Mouse (Mus musculus) hindbrain, embryonic 14.5 days (tissue): ENCODE measurements around the gene Rgs11. TPM values are rescaled to one million over a fixed set of nuclear protein-coding genes. Genes with fewer than 3 reads are reported as not detected.

Source experiments
- ATAC-seq: fragments of 200-750 bp; cut with Nextera tagmentation; 2 replicates; pipeline ENCODE4 v1.8.0; 2017; ENCODE audit warnings: moderate number of reproducible peaks, mild to moderate bottlenecking, moderate TSS enrichment, moderate library complexity; ENCODE audit not compliant: low FRiP score
- DNase-seq: peaks from one replicate; pipeline ENCODE4 v3.0.0-alpha.2; 2015; ENCODE audit warnings: low spot score
- H3K27ac ChIP-seq: fragments of 300-500 bp; sonication (generic); 2 replicates; pipeline ENCODE4 v1.5.1; 2014; ENCODE audit warnings: mild to moderate bottlenecking, moderate library complexity
- H3K27me3 ChIP-seq: fragments of 300-500 bp; sonication (generic); 2 replicates; pipeline ENCODE4 v1.6.1; 2014; ENCODE audit warnings: mild to moderate bottlenecking, low read length, mixed read lengths; ENCODE audit not compliant: control insufficient read depth, insufficient read depth
- H3K36me3 ChIP-seq: fragments of 300-500 bp; sonication (generic); replicated peaks from 2 replicates; pipeline ENCODE4 v1.6.1; 2014; ENCODE audit not compliant: control insufficient read depth, insufficient read depth
- H3K4me1 ChIP-seq: fragments of 300-500 bp; sonication (generic); replicated peaks from 2 replicates; pipeline ENCODE4 v1.6.1; 2014; ENCODE audit warnings: antibody characterized with exemption, low read length, mixed read lengths; ENCODE audit not compliant: control insufficient read depth, insufficient read depth
- H3K4me2 ChIP-seq: fragments of 300-500 bp; sonication (generic); replicated peaks from 2 replicates; pipeline ENCODE4 v1.6.1; 2014; ENCODE audit warnings: mild to moderate bottlenecking, moderate library complexity
- H3K4me3 ChIP-seq: fragments of 300-500 bp; sonication (generic); replicated peaks from 2 replicates; pipeline ENCODE4 v1.5.1; 2014; ENCODE audit warnings: mild to moderate bottlenecking, low read length
- H3K9ac ChIP-seq: fragments of 300-500 bp; sonication (generic); 2 replicates; pipeline ENCODE4 v1.6.1; 2014
- H3K9me3 ChIP-seq: fragments of 300-500 bp; sonication (generic); 2 replicates; pipeline ENCODE4 v1.6.1; 2016; ENCODE audit warnings: low read length; ENCODE audit not compliant: control insufficient read depth
- WGBS: fragments of 180-500 bp; shearing (Covaris S2); extraction: QIAGEN DNeasy Blood & Tissue Kit; methylation state at CpG from one replicate; pipeline ENCODE4 v1.1.7; 2014; 5-methylcytosine and 5-hydroxymethylcytosine counted together
- polyA plus RNA-seq: library from polyadenylated mRNA; unstranded; fragments of >200 nt; fragmentation: Nextera tagmentation; extraction: Ambion mirVana; gene quantifications from 2 replicates; pipeline ENCODE4 v1.2.1, GENCODE M21; 2014

Gene Rgs11
- polyA plus RNA-seq, 1 experiment from 2014 or later, result 16.1 TPM

GRCm38 (mm10) chr17:26212681-26213080, 9.9 kb downstream of the Rgs11 start:
- Histone ChIP-seq H3K27ac (no peak overlapping the region), H3K9me3 (no peaks in the 10 kb centered on the region), H3K4me3 (no peak overlapping the region), H3K27me3 (no peaks in the 10 kb centered on the region), H3K9ac (no peak overlapping the region), H3K4me2 (no peak overlapping the region), H3K4me1 (no peaks in the 10 kb centered on the region), H3K36me3 (peaks cover 30% of the 10 kb centered on the region)
- ATAC-seq (no peak), DNase-seq (no peak)
- WGBS, result 88% methylated on average over 11 of the region's 11 CpGs

DNA sequence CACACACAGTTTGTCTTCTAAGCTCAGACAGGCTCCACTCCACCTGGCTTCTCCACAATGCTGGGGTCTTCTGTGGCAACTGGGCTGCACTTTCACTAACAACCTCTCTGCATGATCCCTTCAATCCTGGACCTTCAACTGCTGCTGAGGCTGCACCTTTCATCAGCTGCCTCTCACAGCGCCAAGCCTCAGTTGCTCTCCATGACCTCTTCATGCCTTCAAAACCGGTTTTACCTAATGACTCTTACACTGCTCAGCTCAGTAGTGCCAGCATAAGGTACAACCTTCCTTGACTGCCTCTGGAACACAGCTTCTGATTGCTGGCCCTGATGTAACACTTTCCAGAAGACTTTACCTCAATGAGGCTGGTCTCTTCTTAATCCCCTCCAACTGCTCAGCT, 18.8 kb downstream of the Rgs11 start:
- 73% methylated on average over 2 of the region's 2 CpGs for WGBS

GRCm38 (mm10) chr17:26225150-26225549, 22.4 kb downstream of the Rgs11 start:
- Histone ChIP-seq H3K9me3 (no peaks in the 10 kb centered on the region), H3K4me3 (no peak overlapping the region), H3K4me1 (no peaks in the 10 kb centered on the region), H3K27ac (no peak overlapping the region), H3K4me2 (no peak overlapping the region), H3K9ac (no peak overlapping the region), H3K36me3 (no peaks in the 10 kb centered on the region; the same call in 1 of the 2 replicates), H3K27me3 (no peaks in the 10 kb centered on the region)
- no peak for ATAC-seq
- WGBS, result 87% methylated on average over 12 of the region's 12 CpGs
- DNase-seq, result no peak

More for the DNA sequence above, 18.8 kb downstream of the Rgs11 start:
- ATAC-seq, result no peak
- Histone ChIP-seq H3K27me3 (no peaks in the 10 kb centered on the region), H3K9ac (no peak overlapping the region), H3K36me3 (peaks cover 17% of the 10 kb centered on the region), H3K4me1 (no peaks in the 10 kb centered on the region), H3K9me3 (no peaks in the 10 kb centered on the region), H3K4me3 (no peak overlapping the region), H3K27ac (no peak overlapping the region), H3K4me2 (no peak overlapping the region)
- DNase-seq, result no peak

- no peaks in the 10 kb centered on the region for H3K9me3 ChIP-seq
- ATAC-seq, result no peak
- H3K9ac ChIP-seq, result no peak overlapping the region
- H3K27me3 ChIP-seq, result no peaks in the 10 kb centered on the region
- 93% methylated on average over 5 of the region's 5 CpGs for WGBS
- H3K27ac ChIP-seq, result no peak overlapping the region
- DNase-seq, result no peak
- no peaks in the 10 kb centered on the region for H3K36me3 ChIP-seq
- no peak overlapping the region for H3K4me2 ChIP-seq
- no peaks in the 10 kb centered on the region for H3K4me1 ChIP-seq
- H3K4me3 ChIP-seq, result no peak overlapping the region
Measured at GRCm38 (mm10) chr17:26229776-26230175, 27.0 kb downstream of the Rgs11 start.

GRCm38 (mm10) chr17:26231156-26231555, 28.4 kb downstream of the Rgs11 start:
- no peaks in the 10 kb centered on the region for H3K36me3 ChIP-seq
- H3K9me3 ChIP-seq, result no peaks in the 10 kb centered on the region
- DNase-seq (no peak), ATAC-seq (no peak)
- H3K4me1 ChIP-seq, result no peaks in the 10 kb centered on the region
- H3K4me3 ChIP-seq, result no peak overlapping the region
- no peak overlapping the region for H3K4me2 ChIP-seq
- no peak overlapping the region for H3K27ac ChIP-seq
- H3K27me3 ChIP-seq, result no peaks in the 10 kb centered on the region
- no peak overlapping the region for H3K9ac ChIP-seq
- 85% methylated on average over 5 of the region's 5 CpGs for WGBS

DNA sequence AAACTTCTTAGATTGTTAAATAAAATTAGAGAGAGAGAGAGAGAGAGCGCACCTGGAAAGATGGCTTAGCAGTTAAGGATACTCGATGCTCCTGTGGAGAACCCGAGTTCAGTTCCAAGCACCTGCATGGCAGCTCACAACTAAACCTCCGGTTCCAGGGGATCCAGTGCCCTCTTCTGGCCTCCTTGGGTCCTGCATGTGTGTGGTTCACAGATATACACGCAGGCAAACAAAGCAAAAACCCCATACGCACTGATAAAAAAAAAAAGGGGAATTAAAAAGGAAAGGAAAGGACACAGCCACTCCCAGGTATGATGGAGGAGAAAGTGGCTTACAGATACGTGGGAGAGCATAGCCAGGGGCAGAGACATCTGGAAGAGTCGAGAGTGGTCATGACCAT, 30.1 kb downstream of the Rgs11 start:
- Histone ChIP-seq H3K27ac (no peak overlapping the region), H3K9ac (no peak overlapping the region), H3K36me3 (no peaks in the 10 kb centered on the region), H3K27me3 (no peaks in the 10 kb centered on the region), H3K4me3 (no peak overlapping the region), H3K4me1 (no peaks in the 10 kb centered on the region), H3K9me3 (no peaks in the 10 kb centered on the region), H3K4me2 (no peak overlapping the region)
- DNase-seq, result no peak
- ATAC-seq, result no peak
- WGBS, result 75% methylated on average over 8 of the region's 8 CpGs

GRCm38 (mm10) chr17:26234386-26234785, 31.6 kb downstream of the Rgs11 start:
- H3K4me3 ChIP-seq, result no peak overlapping the region
- H3K4me1 ChIP-seq, result no peaks in the 10 kb centered on the region
- ATAC-seq (no peak), DNase-seq (no peak)
- no peaks in the 10 kb centered on the region for H3K9me3 ChIP-seq
- no peaks in the 10 kb centered on the region for H3K36me3 ChIP-seq
- no peak overlapping the region for H3K9ac ChIP-seq
- H3K27me3 ChIP-seq, result no peaks in the 10 kb centered on the region
- no peak overlapping the region for H3K27ac ChIP-seq
- 89% methylated on average over 8 of the region's 8 CpGs for WGBS
- no peak overlapping the region for H3K4me2 ChIP-seq

DNA sequence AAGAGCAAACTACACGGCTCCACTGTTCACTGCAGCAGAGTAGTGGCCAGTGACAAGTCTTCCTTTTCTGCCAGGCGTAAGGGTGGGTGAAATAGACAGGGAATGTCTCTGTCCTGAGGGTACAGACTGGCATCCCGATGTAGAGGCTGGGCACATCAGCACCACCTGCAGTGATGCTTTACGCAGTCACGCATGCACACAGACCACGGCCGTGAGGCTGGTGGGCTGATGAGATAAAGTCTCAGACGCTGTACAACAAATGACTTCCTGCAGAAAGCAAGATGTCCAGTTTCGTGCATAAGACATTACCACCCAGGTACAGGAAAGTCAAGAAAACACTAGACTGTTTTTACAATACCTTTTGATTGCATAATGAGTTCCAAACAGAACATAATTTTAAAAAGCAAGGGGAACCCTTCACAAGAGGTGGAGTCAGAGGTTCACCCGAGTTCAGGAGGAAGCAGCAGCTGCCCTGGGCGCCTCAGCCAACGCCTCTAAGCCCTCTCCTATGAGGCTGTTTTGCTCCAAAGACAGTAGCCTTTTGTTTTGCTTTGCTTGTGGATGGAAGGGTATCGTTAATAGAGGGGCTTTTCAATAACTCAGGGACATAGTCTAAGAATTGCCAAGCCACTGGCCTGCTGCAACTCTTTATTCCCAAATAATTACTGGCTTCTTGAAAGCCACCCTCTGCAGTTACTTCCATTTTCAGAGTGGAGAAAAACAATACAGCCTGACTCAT, 32.5 kb downstream of the Rgs11 start:
- 0 out of 2 replicates have a peak overlapping the region, but pooled peaks have one; percentile 11 for H3K27ac ChIP-seq
- DNase-seq (no peak), ATAC-seq (no peak)
- no peaks in the 10 kb centered on the region for H3K4me1 ChIP-seq
- H3K9ac ChIP-seq, result no peak overlapping the region
- H3K27me3 ChIP-seq, result no peaks in the 10 kb centered on the region
- WGBS, result 66% methylated on average over 13 of the region's 13 CpGs
- no peaks in the 10 kb centered on the region for H3K9me3 ChIP-seq
- H3K4me2 ChIP-seq, result no peak overlapping the region
- no peak overlapping the region for H3K4me3 ChIP-seq
- H3K36me3 ChIP-seq, result no peaks in the 10 kb centered on the region

DNA sequence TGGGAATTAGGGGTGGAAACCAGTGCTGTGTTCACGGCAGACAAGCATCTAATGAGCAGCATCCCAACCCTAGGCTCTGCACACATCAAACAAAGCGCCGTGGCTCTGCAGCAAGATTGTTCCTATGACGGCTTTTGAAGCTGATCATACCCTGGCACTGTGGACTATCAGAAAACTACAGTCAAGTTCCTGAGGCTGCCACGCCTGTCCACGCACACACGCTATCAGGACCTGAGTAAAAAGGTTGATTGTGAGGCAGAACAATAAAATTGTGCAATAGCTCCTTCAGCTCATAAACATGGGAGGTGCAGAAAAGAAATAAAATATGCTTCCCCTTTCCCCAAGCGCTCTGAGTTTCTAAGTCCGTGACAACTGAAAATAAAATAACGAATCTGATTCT, 34.9 kb downstream of the Rgs11 start:
- Histone ChIP-seq H3K9ac (no peak overlapping the region), H3K36me3 (no peaks in the 10 kb centered on the region), H3K4me2 (no peak overlapping the region), H3K4me3 (no peak overlapping the region), H3K4me1 (peaks cover 4% of the 10 kb centered on the region; the same call in 1 of the 2 replicates), H3K9me3 (no peaks in the 10 kb centered on the region), H3K27ac (no peak overlapping the region), H3K27me3 (no peaks in the 10 kb centered on the region)
- no peak for DNase-seq
- WGBS, result 91% methylated on average over 10 of the region's 10 CpGs
- no peak for ATAC-seq

DNA sequence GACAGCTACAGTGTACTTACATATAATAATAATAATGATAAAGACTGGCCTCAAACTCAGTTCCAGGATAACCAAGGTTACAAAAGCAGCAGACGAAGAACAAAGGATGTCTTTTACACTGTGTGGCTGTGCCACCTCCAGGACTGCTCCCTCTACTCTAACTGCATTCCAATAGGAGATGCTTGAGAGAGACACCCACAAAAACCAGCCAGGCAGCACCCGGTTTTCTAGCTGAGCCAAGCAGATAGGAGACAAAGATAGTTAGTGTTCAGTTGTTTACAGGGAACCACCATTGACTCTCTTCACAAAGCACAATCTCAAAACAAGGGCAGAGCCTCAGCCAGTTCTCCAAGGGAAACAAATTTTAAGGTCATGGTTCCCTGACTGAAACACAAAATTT, 36.8 kb downstream of the Rgs11 start:
- Histone ChIP-seq H3K27me3 (no peaks in the 10 kb centered on the region), H3K4me2 (no peak overlapping the region), H3K9ac (no peak overlapping the region), H3K27ac (no peak overlapping the region), H3K9me3 (no peaks in the 10 kb centered on the region), H3K36me3 (no peaks in the 10 kb centered on the region), H3K4me1 (peaks cover 10% of the 10 kb centered on the region; the same call in 1 of the 2 replicates), H3K4me3 (no peak overlapping the region)
- whole genome bisulfite sequencing, result 71% methylated on average over 2 of the region's 2 CpGs
- DNase-seq, result no peak
- ATAC-seq, result no peak
